In genomic region chr6:82039968-82040367, GRCm38 (mm10) we compare ENCODE assay signal across 11 mouse cellular contexts. TPM values are rescaled to one million over a fixed set of nuclear protein-coding genes. Genes with fewer than 3 reads are reported as not detected.
"Had no signal": no experiment of that assay in that cellular context is flagged by ENCODE, and none has a peak within 500 bp of the region (broad histone marks: within the 10 kb centered on the region; RNA-seq: fewer than 3 reads in every experiment).

No protein-coding gene starts in this region.

- DNase-seq: kidney, adult 8-10 months; kidney, postnatal 25 days; layer of hippocampus, postnatal 36 days; right cerebral cortex, postnatal 14 days; thymus, postnatal 4 days had no signal

- H3K4me3 ChIP-seq: limb, embryonic 15.5 days; megakaryocyte, embryonic 14.5 days; midbrain, embryonic 12.5 days had no signal

- H3K27ac ChIP-seq: liver, embryonic 14.5 days; macrophage; midbrain, embryonic 12.5 days had no signal

- H3K4me2 ChIP-seq: limb, embryonic 15.5 days; midbrain, embryonic 12.5 days had no signal

- H3K9ac ChIP-seq: limb, embryonic 15.5 days; liver, embryonic 14.5 days; midbrain, embryonic 12.5 days had no signal

- H3K36me3 ChIP-seq: limb, embryonic 15.5 days; midbrain, embryonic 12.5 days had no signal

- ATAC-seq: intestine, postnatal 0 days had no signal

- H3K9me3 ChIP-seq: limb, embryonic 15.5 days; megakaryocyte, embryonic 14.5 days; midbrain, embryonic 12.5 days had no signal

RNA-seq across cellular contexts. Expression of gene Eva1a, which starts 0.9 kb away (rescaled TPM):
- polyA plus RNA-seq: macrophage had no signal
